Mouse (Mus musculus) MEL (cell line): ENCODE data around the gene Ggta1.

Experiments
- CTCF ChIP-seq, 3 experiments: IDR thresholded peaks in 2 of 3; conservative IDR thresholded peaks in 1 of 3; 2 replicates each; pipeline ENCODE4 v1.5.1; 2011 to 2012; ENCODE audit warnings: low read length in 3 of 3, low read depth in 2 of 3, mild to moderate bottlenecking in 2 of 3, improper control_type of control experiment in 1 of 3, inconsistent platforms in 1 of 3, mixed read lengths in 1 of 3, moderate library complexity in 1 of 3; ENCODE audit not compliant: control insufficient read depth in 1 of 3, insufficient read depth in 1 of 3, poor library complexity in 1 of 3, severe bottlenecking in 1 of 3
- EP300 ChIP-seq, 2 experiments: IDR thresholded peaks; 2 replicates each; pipeline ENCODE4 v1.6.1; 2011; ENCODE audit warnings: improper control_type of control experiment in 2 of 2, low read length in 2 of 2, low read depth in 1 of 2, mild to moderate bottlenecking in 1 of 2
- KAT2A ChIP-seq: conservative IDR thresholded peaks from 2 replicates; pipeline ENCODE4 v1.6.1; 2012; ENCODE audit warnings: low read depth, low read length, improper control_type of control experiment, inconsistent platforms
- NELFE ChIP-seq: IDR thresholded peaks from 2 replicates; pipeline ENCODE4 v1.6.1; 2011; ENCODE audit warnings: low read depth, low read length, improper control_type of control experiment
- POLR2A ChIP-seq, 2 experiments: IDR thresholded peaks; 2 replicates each; pipeline ENCODE4 v1.6.1; 2011 to 2012; ENCODE audit warnings: low read length in 2 of 2, mild to moderate bottlenecking in 2 of 2, control low read depth in 1 of 2, improper control_type of control experiment in 1 of 2, low read depth in 1 of 2, moderate library complexity in 1 of 2; ENCODE audit not compliant: control insufficient read depth in 1 of 2, insufficient read depth in 1 of 2, poor library complexity in 1 of 2
- POLR2AphosphoS2 ChIP-seq: IDR thresholded peaks from 2 replicates; pipeline ENCODE4 v1.6.1; 2011; ENCODE audit warnings: low read length, improper control_type of control experiment
- TBP ChIP-seq: IDR thresholded peaks from 2 replicates; pipeline ENCODE4 v1.8.0; 2011; ENCODE audit warnings: low read depth, low read length, improper control_type of control experiment

GRCm38 (mm10) chr2:35427559-35427958, 35.5 kb downstream of the Ggta1 start:
- no peak for TF ChIP-seq EP300 (IDR thresholded peaks at IDR 0.05; ENCODE audit: low read depth in 1 of 2, low read length in 2 of 2)
- TF ChIP-seq POLR2A (IDR thresholded peaks at IDR 0.05; ENCODE audit: control insufficient read depth in 1 of 2, insufficient read depth in 1 of 2, low read depth in 1 of 2, low read length in 2 of 2, poor library complexity in 1 of 2), result no peak
- TF ChIP-seq TBP, result no peak
- TF ChIP-seq POLR2AphosphoS2, result no peak
- no peak for TF ChIP-seq CTCF (IDR thresholded peaks at IDR 0.05 in 2 of 3, conservative IDR thresholded peaks at IDR 0.05 in 1 of 3; ENCODE audit: control insufficient read depth in 1 of 3, insufficient read depth in 1 of 3, low read depth in 2 of 3, low read length in 3 of 3, poor library complexity in 1 of 3, severe bottlenecking in 1 of 3)
- TF ChIP-seq KAT2A, result no peak
- TF ChIP-seq NELFE, result no peak
